Mouse (Mus musculus) spleen, adult 2 months (tissue): ENCODE measurements around the gene Gm5105. TPM values are rescaled to one million over a fixed set of nuclear protein-coding genes. Genes with fewer than 3 reads are reported as not detected.

Experiments used
- DNase-seq, 2 experiments: peaks; one replicate each; pipeline versions ENCODE4 v3.0.0 to v3.0.0-alpha.2; 2012 to 2021; ENCODE audit warnings: low spot score in 2 of 2, low read depth in 1 of 2
- H3K27ac ChIP-seq: fragments of 200-500 bp; 2 replicates; pipeline ENCODE4 v1.5.1; 2012; ENCODE audit warnings: low read length, inconsistent platforms; ENCODE audit not compliant: insufficient read depth
- H3K27me3 ChIP-seq: fragments of 200-500 bp; 2 replicates; pipeline ENCODE4 v1.6.1; 2012; ENCODE audit warnings: mild to moderate bottlenecking, moderate library complexity, low read length, inconsistent platforms; ENCODE audit not compliant: control insufficient read depth, insufficient read depth
- H3K36me3 ChIP-seq: fragments of 200-500 bp; 2 replicates; pipeline ENCODE4 v1.6.1; 2012; ENCODE audit warnings: mild to moderate bottlenecking, low read length, inconsistent platforms; ENCODE audit not compliant: control insufficient read depth, insufficient read depth
- H3K4me1 ChIP-seq: fragments of 200-500 bp; 2 replicates; pipeline ENCODE4 v1.6.1; 2011; ENCODE audit warnings: inconsistent platforms; ENCODE audit not compliant: control insufficient read depth, insufficient read depth, insufficient read length
- H3K4me3 ChIP-seq: fragments of 200-500 bp; 2 replicates; pipeline ENCODE4 v1.5.1; 2011; ENCODE audit warnings: mild to moderate bottlenecking, inconsistent platforms; ENCODE audit not compliant: insufficient read depth, insufficient read length; ENCODE audit errors: extremely low read depth
- CTCF ChIP-seq: fragments of 200-500 bp; IDR thresholded peaks from 2 replicates; pipeline ENCODE4 v1.5.1; 2011; ENCODE audit warnings: mild to moderate bottlenecking, inconsistent platforms; ENCODE audit not compliant: insufficient read depth, insufficient read length, insufficient replicate concordance; ENCODE audit errors: extremely low read depth
- POLR2A ChIP-seq: fragments of 200-500 bp; IDR thresholded peaks from 2 replicates; pipeline ENCODE4 v1.6.1; 2011; ENCODE audit warnings: low read depth, low read length, inconsistent platforms
- WGBS: fragments of 180-500 bp; shearing (Covaris S2); methylation state at CpG from one replicate; pipeline ENCODE4 v1.1.7; 2018; 5-methylcytosine and 5-hydroxymethylcytosine counted together
- polyA plus RNA-seq: library from polyadenylated mRNA; depleted of rRNA; stranded (reverse); fragments of >200 nt; gene quantifications from 2 replicates; pipeline ENCODE4 v1.2.3, GENCODE M21; 2012

Gm5105 gene
- polyA plus RNA-seq, 1 experiment = not detected

GRCm38 (mm10) chr3:138027575-138028362, 39.4 kb downstream of the Gm5105 start:
- 73% methylated on average over 5 of the region's 5 CpGs for WGBS
- no peak overlapping the region for H3K4me3 ChIP-seq
- no peaks in the 10 kb centered on the region for H3K27me3 ChIP-seq
- no peak for DNase-seq
- TF ChIP-seq POLR2A = no peak
- no peak for TF ChIP-seq CTCF
- H3K36me3 ChIP-seq = no peaks in the 10 kb centered on the region
- H3K4me1 ChIP-seq = no peaks in the 10 kb centered on the region
- no peak overlapping the region for H3K27ac ChIP-seq

- 46% methylated on average over 10 of the region's 10 CpGs for WGBS
- no peak overlapping the region for H3K27ac ChIP-seq
- no peak for TF ChIP-seq CTCF
- TF ChIP-seq POLR2A = no peak
- no peak overlapping the region for H3K4me3 ChIP-seq
- no peak for DNase-seq
- no peaks in the 10 kb centered on the region for H3K36me3 ChIP-seq
- H3K27me3 ChIP-seq = no peaks in the 10 kb centered on the region
- H3K4me1 ChIP-seq = no peaks in the 10 kb centered on the region
Measured at GRCm38 (mm10) chr3:138026286-138026685, 40.9 kb downstream of the Gm5105 start.

GRCm38 (mm10) chr3:138022651-138023050, 44.5 kb downstream of the Gm5105 start:
- Histone ChIP-seq H3K4me3 (no peak overlapping the region), H3K27ac (no peak overlapping the region), H3K27me3 (no peaks in the 10 kb centered on the region), H3K36me3 (no peaks in the 10 kb centered on the region), H3K4me1 (no peaks in the 10 kb centered on the region)
- no peak for TF ChIP-seq CTCF
- no peak for TF ChIP-seq POLR2A
- DNase-seq = no peak
- WGBS = 97% methylated on average over 4 of the region's 4 CpGs

GRCm38 (mm10) chr3:138022003-138022402, 45.2 kb downstream of the Gm5105 start:
- no peak overlapping the region for H3K4me3 ChIP-seq
- 89% methylated on average over 4 of the region's 4 CpGs for WGBS

GRCm38 (mm10) chr3:138016810-138017209, 50.4 kb downstream of the Gm5105 start:
- 54% methylated on average over 12 of the region's 12 CpGs for WGBS
- Histone ChIP-seq H3K4me3 (no peak overlapping the region), H3K27ac (no peak overlapping the region), H3K27me3 (no peaks in the 10 kb centered on the region), H3K36me3 (no peaks in the 10 kb centered on the region), H3K4me1 (no peaks in the 10 kb centered on the region)
- peak in 1 of 2 experiments; percentile 21 for DNase-seq
- TF ChIP-seq CTCF (no peak), POLR2A (no peak)

More at GRCm38 (mm10) chr3:138022003-138022402, 45.2 kb downstream of the Gm5105 start:
- H3K4me1 ChIP-seq = no peaks in the 10 kb centered on the region
- no peak for TF ChIP-seq CTCF
- no peak for TF ChIP-seq POLR2A
- H3K36me3 ChIP-seq = no peaks in the 10 kb centered on the region
- no peak for DNase-seq
- no peaks in the 10 kb centered on the region for H3K27me3 ChIP-seq
- no peak overlapping the region for H3K27ac ChIP-seq

- Histone ChIP-seq H3K4me1 (no peaks in the 10 kb centered on the region), H3K36me3 (no peaks in the 10 kb centered on the region), H3K27ac (no peak overlapping the region), H3K4me3 (no peak overlapping the region), H3K27me3 (no peaks in the 10 kb centered on the region)
- 82% methylated on average over 2 of the region's 2 CpGs for WGBS
- no peak for DNase-seq
- no peak for TF ChIP-seq CTCF
- no peak for TF ChIP-seq POLR2A
Measured at GRCm38 (mm10) chr3:138014725-138015124, 52.5 kb downstream of the Gm5105 start.

- H3K36me3 ChIP-seq = no peaks in the 10 kb centered on the region
- WGBS = 48% methylated on average over 4 of the region's 4 CpGs
Measured at GRCm38 (mm10) chr3:138012351-138012750, 54.8 kb downstream of the Gm5105 start.

More at GRCm38 (mm10) chr3:138012351-138012750, 54.8 kb downstream of the Gm5105 start:
- Histone ChIP-seq H3K27ac (no peak overlapping the region), H3K4me3 (no peak overlapping the region), H3K4me1 (no peaks in the 10 kb centered on the region), H3K27me3 (no peaks in the 10 kb centered on the region)
- no peak for TF ChIP-seq CTCF
- TF ChIP-seq POLR2A = no peak
- DNase-seq = no peak
